Comparison of ENCODE assay signal across 21 mouse cellular contexts in genomic region chr2:31439576-31439975, GRCm38 (mm10). TPM values are rescaled to one million over a fixed set of nuclear protein-coding genes. Genes with fewer than 3 reads are reported as not detected.
DNase-seq lines count a peak whose midpoint lies in the region; ATAC-seq and TF ChIP-seq lines count a peak whose summit lies in the region.
"Had no signal": no experiment of that assay in that cellular context is flagged by ENCODE, and none has a peak within 500 bp of the region (broad histone marks: within the 10 kb centered on the region; RNA-seq: fewer than 3 reads in every experiment).

No protein-coding gene starts in this region.

- peak overlapping the region; percentile 38; the same call in 1 of the 2 replicates for H3K27ac ChIP-seq in kidney, postnatal 0 days
- H3K27ac ChIP-seq in intestine, embryonic 15.5 days = no peak overlapping the region
- H3K27ac ChIP-seq: embryonic facial prominence, embryonic 13.5 days; forebrain, embryonic 13.5 days; heart, adult 2 months; heart, embryonic 15.5 days had no signal

- no peak overlapping the region for H3K4me2 ChIP-seq in kidney, postnatal 0 days (ENCODE audit: low read length)
- no peak overlapping the region for H3K4me2 ChIP-seq in intestine, embryonic 15.5 days (replicated peaks)
- H3K4me2 ChIP-seq: embryonic facial prominence, embryonic 13.5 days; forebrain, embryonic 13.5 days; heart, embryonic 11.5 days; heart, embryonic 15.5 days had no signal

- no peaks in the 10 kb centered on the region for H3K9me3 ChIP-seq in kidney, postnatal 0 days (replicated peaks; ENCODE audit: low read length)
- H3K9me3 ChIP-seq in intestine, embryonic 15.5 days = no peaks in the 10 kb centered on the region
- H3K9me3 ChIP-seq: embryonic facial prominence, embryonic 13.5 days; forebrain, embryonic 13.5 days; heart, embryonic 15.5 days had no signal

- ATAC-seq in kidney, postnatal 0 days (replicated peaks; ENCODE audit: low FRiP score, low read depth) = no peak
- no peak for ATAC-seq in intestine, embryonic 15.5 days
- ATAC-seq: activated CD4-positive, CD25-positive, alpha-beta regulatory T cell, adult 4 months; forebrain, embryonic 13.5 days; forebrain, postnatal 0 days; Patski had no signal

- no peaks in the 10 kb centered on the region for H3K27me3 ChIP-seq in kidney, postnatal 0 days (ENCODE audit: insufficient read depth, low read length)
- no peaks in the 10 kb centered on the region for H3K27me3 ChIP-seq in intestine, embryonic 15.5 days (replicated peaks)
- H3K27me3 ChIP-seq: embryonic facial prominence, embryonic 13.5 days; forebrain, embryonic 13.5 days; heart, embryonic 15.5 days; Patski had no signal

- no peaks in the 10 kb centered on the region for H3K36me3 ChIP-seq in kidney, postnatal 0 days (ENCODE audit: insufficient read depth, low read length)
- H3K36me3 ChIP-seq in intestine, embryonic 15.5 days = no peaks in the 10 kb centered on the region
- H3K36me3 ChIP-seq: embryonic facial prominence, embryonic 13.5 days; heart, embryonic 15.5 days had no signal

- H3K4me1 ChIP-seq in kidney, postnatal 0 days (replicated peaks; ENCODE audit: insufficient read depth, low read length) = peaks cover 5% of the 10 kb centered on the region; the same call in 1 of the 2 replicates
- H3K4me1 ChIP-seq in intestine, embryonic 15.5 days (replicated peaks) = 0 out of 2 replicates have a peak, but pooled peaks cover 5% of the 10 kb centered on the region
- H3K4me1 ChIP-seq: forebrain, embryonic 13.5 days; heart, embryonic 15.5 days had no signal

- H3K9ac ChIP-seq in kidney, postnatal 0 days (ENCODE audit: low read depth, low read length) = no peak overlapping the region
- H3K9ac ChIP-seq in intestine, embryonic 15.5 days = no peak overlapping the region
- H3K9ac ChIP-seq: embryonic facial prominence, embryonic 13.5 days; forebrain, embryonic 13.5 days; forebrain, postnatal 0 days; heart, embryonic 15.5 days had no signal

- peak; percentile 59 for DNase-seq in kidney, adult 18-20 months
- no peak for DNase-seq in kidney, postnatal 4 days
- DNase-seq in kidney, postnatal 0 days (ENCODE audit: low spot score) = no peak
- peak; percentile 66 to 85 for DNase-seq in kidney, postnatal 36 days
- no peak for DNase-seq in spleen, postnatal 36 days (ENCODE audit: low spot score in 2 of 2)
- DNase-seq in urinary bladder, postnatal 10 days (ENCODE audit: low spot score) = no peak
- DNase-seq: adrenal gland, postnatal 14 days; cerebellum, adult 11-12 months; cerebellum, adult 9-11 months; cerebellum, postnatal 36 days; forebrain, postnatal 0 days; gastrocnemius, postnatal 14 days; heart, adult 2 months; heart, postnatal 14 days had no signal

- no peak overlapping the region for H3K4me3 ChIP-seq in kidney, postnatal 0 days (replicated peaks; ENCODE audit: low read depth, low read length)
- H3K4me3 ChIP-seq in intestine, embryonic 15.5 days (replicated peaks) = no peak overlapping the region
- H3K4me3 ChIP-seq: embryonic facial prominence, embryonic 13.5 days; forebrain, embryonic 13.5 days; heart, adult 2 months; heart, embryonic 15.5 days had no signal

- TF ChIP-seq CTCF in kidney, postnatal 0 days (IDR thresholded peaks at IDR 0.05; ENCODE audit: low read depth) = no peak

- WGBS in kidney, postnatal 0 days = 74% methylated on average over 6 of the region's 6 CpGs
- WGBS in intestine, embryonic 15.5 days = 73% methylated on average over 6 of the region's 6 CpGs

RNA-seq across cellular contexts. Expression of gene Ass1, which starts 30.4 kb away (rescaled TPM):
- polyA plus RNA-seq in kidney, postnatal 0 days (2015; fragmentation: Nextera tagmentation; extraction: Ambion mirVana) = 319 and 427 TPM in 2 replicates
- 176 and 244 TPM in 2 replicates for polyA plus RNA-seq in intestine, embryonic 15.5 days (2015; fragmentation: Nextera tagmentation; extraction: Ambion mirVana)

Comparison
In these comparisons a context has a peak if more than half of its experiments do, and no peak if none do; other contexts are left out.
1. DNase-seq: peak in kidney, adult 18-20 months (single experiment) and kidney, postnatal 36 days (2 of 2); none in kidney, postnatal 4 days (0 of 2), kidney, postnatal 0 days (single experiment), spleen, postnatal 36 days (0 of 2) and urinary bladder, postnatal 10 days (single experiment).